Mouse (Mus musculus): ENCODE measurements around the gene Plscr3.

DNA sequence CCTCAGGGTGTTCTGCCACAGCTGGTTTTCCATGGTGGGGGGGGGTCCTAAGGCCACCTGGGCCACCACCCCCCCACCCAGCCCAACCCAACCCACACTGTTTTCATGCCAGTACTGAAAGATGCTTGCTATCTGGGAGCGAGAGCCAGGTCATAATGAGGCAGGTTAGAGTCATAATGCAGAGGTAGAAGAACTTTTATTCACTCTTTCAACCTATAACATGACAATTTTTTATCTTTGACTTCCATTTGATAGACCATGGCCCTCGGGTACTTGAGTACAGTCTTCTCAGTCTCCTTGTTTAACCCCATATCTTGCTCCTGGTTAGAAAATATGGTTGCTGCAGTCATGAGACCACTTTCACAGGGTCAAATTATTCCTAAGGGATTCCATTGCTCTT is 27.8 kb upstream of the Plscr3 start, which contains the start of gene Spem2:
- TF ChIP-seq POLR2A (IDR thresholded peaks at IDR 0.05; ENCODE audit: control insufficient read depth in 1 of 2, insufficient read depth in 1 of 2, low read depth in 1 of 2, low read length in 2 of 2, poor library complexity in 1 of 2), result no peak
- TF ChIP-seq MAX (IDR thresholded peaks at IDR 0.05; ENCODE audit: low read length), result no peak
- no peak for TF ChIP-seq CTCF (IDR thresholded peaks at IDR 0.05 in 2 of 3, conservative IDR thresholded peaks at IDR 0.05 in 1 of 3; ENCODE audit: control insufficient read depth in 1 of 3, insufficient read depth in 1 of 3, low read depth in 2 of 3, low read length in 3 of 3, poor library complexity in 1 of 3, severe bottlenecking in 1 of 3)
- no peak for TF ChIP-seq EP300 (IDR thresholded peaks at IDR 0.05; ENCODE audit: low read depth in 1 of 2, low read length in 2 of 2)
- no peak for TF ChIP-seq POLR2AphosphoS2 (IDR thresholded peaks at IDR 0.05; ENCODE audit: low read length)
- no peak for TF ChIP-seq MXI1 (IDR thresholded peaks at IDR 0.05; ENCODE audit: low read depth, low read length)
- no peak for TF ChIP-seq ZNF384 (IDR thresholded peaks at IDR 0.05; ENCODE audit: low read depth, low read length)
- no peak for TF ChIP-seq ZC3H11A (IDR thresholded peaks at IDR 0.05; ENCODE audit: low read depth, low read length)
- TF ChIP-seq NELFE (IDR thresholded peaks at IDR 0.05; ENCODE audit: low read depth, low read length), result no peak
- TF ChIP-seq USF2 (IDR thresholded peaks at IDR 0.05; ENCODE audit: borderline replicate concordance in 1 of 2, insufficient read depth in 1 of 2, low read depth in 1 of 2, low read length in 2 of 2), result no peak
- no peak for TF ChIP-seq ZMIZ1 (IDR thresholded peaks at IDR 0.05; ENCODE audit: low read depth, low read length)

All from MEL (cell line).